Mouse (Mus musculus) ES-E14 (cell line): ENCODE results near the gene Pdzd2. TPM values are rescaled to one million over a fixed set of nuclear protein-coding genes. Genes with fewer than 3 reads are reported as not detected.
A peak's percentile ranks its signal among the peaks of the same experiment; 100 is the strongest.

ENCODE experiments used
- DNase-seq: peaks from one replicate; pipeline ENCODE4 v3.0.0-alpha.2; 2013; ENCODE audit warnings: low read depth, low spot score
- H3K27ac ChIP-seq: 2 replicates; pipeline ENCODE4 v1.5.1; 2012; ENCODE audit warnings: low read depth, mild to moderate bottlenecking, low read length, moderate library complexity, mixed read lengths; ENCODE audit not compliant: poor library complexity, insufficient read depth, severe bottlenecking
- H3K36me3 ChIP-seq: 2 replicates; pipeline ENCODE4 v1.6.1; 2012; ENCODE audit warnings: mild to moderate bottlenecking, low read length, moderate library complexity, mixed read lengths; ENCODE audit not compliant: control insufficient read depth, poor library complexity, insufficient read depth, severe bottlenecking
- H3K4me1 ChIP-seq, 2 experiments: fragments of 150-350 bp in 1 of 2; sonication (generic) in 1 of 2; 2 replicates each; pipeline ENCODE4 v1.6.1; 2012; ENCODE audit warnings: low read length in 2 of 2, mild to moderate bottlenecking in 1 of 2, mixed read lengths in 1 of 2; ENCODE audit not compliant: control insufficient read depth in 2 of 2, insufficient read depth in 2 of 2, poor library complexity in 1 of 2
- H3K4me3 ChIP-seq, 2 experiments: fragments of 150-350 bp in 1 of 2; sonication (generic) in 1 of 2; 2 replicates each; pipeline ENCODE4 v1.5.1; 2012; ENCODE audit warnings: low read length in 2 of 2, low read depth in 1 of 2, mild to moderate bottlenecking in 1 of 2, mixed read lengths in 1 of 2; ENCODE audit not compliant: insufficient read depth in 1 of 2, poor library complexity in 1 of 2, severe bottlenecking in 1 of 2
- H3K9ac ChIP-seq: 2 replicates; pipeline ENCODE4 v1.6.1; 2012; ENCODE audit warnings: low read depth, mild to moderate bottlenecking, low read length, mixed read lengths; ENCODE audit not compliant: poor library complexity, insufficient read depth, severe bottlenecking
- H3K9me3 ChIP-seq: fragments of 150-350 bp; sonication (generic); 2 replicates; pipeline ENCODE4 v1.6.1; 2012; ENCODE audit warnings: low read depth, mild to moderate bottlenecking, low read length; ENCODE audit not compliant: control insufficient read depth, insufficient read depth
- CHD2 ChIP-seq: IDR thresholded peaks from 2 replicates; pipeline ENCODE4 v1.6.1; 2014; ENCODE audit warnings: mild to moderate bottlenecking, low read depth, low read length, inconsistent platforms
- HCFC1 ChIP-seq: IDR thresholded peaks from 2 replicates; pipeline ENCODE4 v1.6.1; 2012; ENCODE audit warnings: low read length, inconsistent platforms, borderline replicate concordance; ENCODE audit not compliant: insufficient read depth
- MAFK ChIP-seq: IDR thresholded peaks from 2 replicates; pipeline ENCODE4 v1.6.1; 2014; ENCODE audit warnings: mild to moderate bottlenecking, low read depth, low read length, inconsistent platforms; ENCODE audit not compliant: insufficient read depth
- ZC3H11A ChIP-seq: IDR thresholded peaks from 2 replicates; pipeline ENCODE4 v1.6.1; 2012; ENCODE audit warnings: low read depth, mild to moderate bottlenecking, inconsistent platforms, low read length, borderline replicate concordance
- ZNF384 ChIP-seq: IDR thresholded peaks from 2 replicates; pipeline ENCODE4 v1.6.1; 2012; ENCODE audit warnings: low read depth, low read length, inconsistent platforms
- in situ Hi-C, 2 experiments: fragments of 600-800 bp; cut with MboI; formaldehyde crosslinking; loops; one replicate each; pipeline ENCODE4 v1.15.1; 2025; ENCODE audit warnings: low sequenced_read_pairs in 2 of 2, inconsistent platforms in 1 of 2; ENCODE audit not compliant: unreplicated experiment in 2 of 2
- total RNA-seq: library from RNA; depleted of rRNA; stranded (reverse); fragments of 300-350 nt; gene quantifications from 2 replicates; pipeline ENCODE4 v1.2.3, GENCODE M21; 2012

The Pdzd2 gene
- total RNA-seq, 1 experiment, result 6.3 TPM

DNA sequence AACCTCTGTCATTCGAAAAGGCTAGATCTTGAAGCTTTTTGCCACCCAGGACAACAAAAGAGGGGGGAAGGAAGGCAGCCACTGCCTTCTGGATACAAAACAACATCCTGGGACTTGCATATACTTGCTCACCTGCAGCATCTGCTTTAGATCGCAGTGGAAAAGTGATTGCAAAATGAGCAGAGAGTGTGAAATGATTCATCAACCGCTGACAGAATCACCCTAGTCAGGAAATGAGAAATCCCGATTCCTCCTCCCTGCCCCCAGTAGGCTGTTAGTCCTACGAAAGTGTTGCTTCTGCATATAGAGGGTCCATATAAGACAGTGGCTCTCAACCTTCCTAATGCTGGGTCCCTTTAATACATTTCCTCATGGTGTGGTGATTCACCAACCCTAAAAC lies 258.5 kb downstream of the Pdzd2 start:
- no peak overlapping the region for H3K9ac ChIP-seq
- no peak overlapping the region for H3K27ac ChIP-seq
- TF ChIP-seq ZNF384 (no peak), CHD2 (no peak), MAFK (no peak), HCFC1 (no peak), ZC3H11A (no peak)
- in situ Hi-C loops, result no loop called here
- H3K9me3 ChIP-seq, result no peaks in the 10 kb centered on the region
- no peak for DNase-seq
- no peak overlapping the region for H3K4me3 ChIP-seq
- H3K4me1 ChIP-seq, result peaks cover 2 to 9% of the 10 kb centered on the region in 2 experiments; a peak in 2 of 4 replicates
- no peaks in the 10 kb centered on the region for H3K36me3 ChIP-seq

DNA sequence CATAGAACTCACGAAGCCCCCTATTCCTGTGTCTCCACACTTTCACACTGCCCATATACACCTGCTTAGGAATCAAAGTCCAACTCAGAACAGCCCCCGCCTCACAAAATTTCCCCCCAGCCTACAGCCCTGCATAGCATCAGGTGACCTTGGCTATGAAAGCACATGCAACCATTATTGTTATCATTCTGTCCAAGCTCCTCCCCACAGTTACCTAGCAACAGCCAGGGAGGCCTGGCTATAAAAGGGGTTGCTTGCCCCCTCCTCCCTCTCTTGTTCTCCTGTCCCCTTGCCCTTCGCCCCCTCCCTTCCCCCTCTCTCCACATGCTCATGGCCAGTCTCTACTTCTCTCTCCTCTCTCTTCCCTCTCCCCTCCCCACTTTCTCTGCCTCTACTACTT lies 259.4 kb downstream of the Pdzd2 start:
- in situ Hi-C loops, result no loop called here
- peaks cover 2 to 9% of the 10 kb centered on the region in 2 experiments; a peak in 2 of 4 replicates for H3K4me1 ChIP-seq
- no peak overlapping the region for H3K4me3 ChIP-seq
- H3K9me3 ChIP-seq, result no peaks in the 10 kb centered on the region
- H3K9ac ChIP-seq, result no peak overlapping the region; the same call in 1 of the 2 replicates
- H3K36me3 ChIP-seq, result no peaks in the 10 kb centered on the region
- H3K27ac ChIP-seq, result peak overlapping the region; percentile 3; the same call in 1 of the 2 replicates
- TF ChIP-seq CHD2, result no peak
- no peak for DNase-seq

DNA sequence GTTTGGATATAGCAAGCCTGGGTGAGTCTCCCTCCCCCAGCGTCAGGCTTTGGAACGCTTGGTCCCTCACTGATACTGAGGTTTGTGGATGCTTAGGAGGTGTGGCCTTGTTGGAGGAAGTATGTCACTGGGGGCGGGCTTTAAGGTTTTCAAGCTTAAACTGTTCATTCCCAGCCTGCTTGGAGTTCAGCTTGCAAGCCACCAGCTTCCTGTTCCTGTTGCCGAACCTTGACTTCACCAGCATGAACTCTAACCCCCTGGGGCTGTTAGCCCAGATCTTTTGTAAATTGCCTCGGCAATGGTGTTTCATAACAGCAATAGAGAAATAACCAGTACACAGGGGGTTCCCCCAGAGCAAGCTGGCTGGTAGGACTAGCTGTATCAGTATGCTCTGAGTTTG lies 260.4 kb downstream of the Pdzd2 start:
- Histone ChIP-seq H3K4me1 (peaks cover 2 to 9% of the 10 kb centered on the region in 2 experiments; a peak in 3 of 4 replicates), H3K36me3 (no peaks in the 10 kb centered on the region), H3K27ac (peak overlapping the region; percentile 35; the same call in 1 of the 2 replicates), H3K4me3 (peak overlapping the region; percentile 48 to 90), H3K9ac (peak overlapping the region; percentile 57; the same call in 1 of the 2 replicates), H3K9me3 (no peaks in the 10 kb centered on the region)
- TF ChIP-seq MAFK, result no peak
- TF ChIP-seq HCFC1, result no peak
- TF ChIP-seq ZNF384, result no peak
- TF ChIP-seq ZC3H11A, result no peak
- no peak for TF ChIP-seq CHD2
- in situ Hi-C loops, result no loop called here
- DNase-seq, result peak; percentile 74

DNA sequence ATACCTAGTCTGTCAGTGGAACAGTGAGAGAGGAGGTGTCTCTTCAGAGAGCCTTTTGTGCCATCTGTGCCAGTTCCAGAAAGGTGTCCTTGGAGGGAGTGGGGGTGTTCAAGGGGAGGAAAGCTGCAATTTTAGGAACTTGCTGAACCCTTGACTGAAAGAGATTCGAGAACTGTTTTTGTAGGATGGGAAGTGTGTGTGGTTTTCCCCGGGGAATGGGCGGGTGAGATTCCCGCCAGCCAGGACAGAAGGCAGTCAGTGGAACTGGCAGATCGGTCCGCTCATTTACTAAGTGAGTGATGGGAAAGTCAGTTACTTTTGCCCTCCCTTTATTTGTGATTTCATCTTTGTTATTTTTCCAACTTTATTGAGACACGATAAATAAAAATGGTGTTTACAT lies 266.1 kb downstream of the Pdzd2 start:
- Histone ChIP-seq H3K9me3 (no peaks in the 10 kb centered on the region), H3K9ac (no peak overlapping the region), H3K4me3 (no peak overlapping the region), H3K27ac (no peak overlapping the region), H3K4me1 (no peaks in the 10 kb centered on the region; a peak in 1 of 4 replicates), H3K36me3 (no peaks in the 10 kb centered on the region)
- no peak for DNase-seq
- in situ Hi-C loops, result no loop called here
- TF ChIP-seq MAFK (no peak), HCFC1 (no peak), ZNF384 (no peak), CHD2 (no peak), ZC3H11A (no peak)

DNA sequence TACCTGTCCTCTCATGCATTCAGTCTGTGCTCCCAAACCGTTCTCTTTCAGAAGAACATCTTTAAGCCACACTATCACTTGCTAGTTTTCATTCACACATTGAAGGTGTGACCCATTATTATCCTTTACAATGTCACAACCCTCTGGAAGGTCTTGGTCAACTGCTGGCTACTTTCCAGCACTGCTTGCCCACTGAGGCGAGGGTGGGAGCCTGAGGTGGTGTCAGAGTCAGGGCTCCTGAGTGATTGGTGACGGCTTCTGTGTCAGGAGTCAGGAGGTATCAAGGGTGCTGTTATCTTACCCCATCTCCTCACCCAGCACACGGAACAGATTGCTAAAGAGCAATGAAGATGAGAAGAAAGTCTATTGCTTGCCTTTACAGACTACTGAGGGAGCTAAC lies 267.1 kb downstream of the Pdzd2 start:
- H3K27ac ChIP-seq, result no peak overlapping the region
- no peaks in the 10 kb centered on the region for H3K36me3 ChIP-seq
- no peak for TF ChIP-seq CHD2
- TF ChIP-seq ZNF384, result no peak
- no peak for TF ChIP-seq MAFK
- no peak for TF ChIP-seq HCFC1
- no peak for TF ChIP-seq ZC3H11A
- no peaks in the 10 kb centered on the region; a peak in 1 of 4 replicates for H3K4me1 ChIP-seq
- H3K9ac ChIP-seq, result no peak overlapping the region
- H3K9me3 ChIP-seq, result no peaks in the 10 kb centered on the region
- in situ Hi-C loops, result no loop called here
- H3K4me3 ChIP-seq, result no peak overlapping the region
- DNase-seq, result no peak
